Mouse (Mus musculus) ovary, postnatal 10 days (tissue): ENCODE data around the gene Mphosph9.

Source experiments
- DNase-seq: peaks from one replicate; pipeline ENCODE4 v3.0.0; 2022; ENCODE audit warnings: low spot score

The Mphosph9 gene

GRCm38 (mm10) chr5:124214516-124215145, 113.1 kb downstream of the Mphosph9 start:
- DNase-seq, result no peak

DNA sequence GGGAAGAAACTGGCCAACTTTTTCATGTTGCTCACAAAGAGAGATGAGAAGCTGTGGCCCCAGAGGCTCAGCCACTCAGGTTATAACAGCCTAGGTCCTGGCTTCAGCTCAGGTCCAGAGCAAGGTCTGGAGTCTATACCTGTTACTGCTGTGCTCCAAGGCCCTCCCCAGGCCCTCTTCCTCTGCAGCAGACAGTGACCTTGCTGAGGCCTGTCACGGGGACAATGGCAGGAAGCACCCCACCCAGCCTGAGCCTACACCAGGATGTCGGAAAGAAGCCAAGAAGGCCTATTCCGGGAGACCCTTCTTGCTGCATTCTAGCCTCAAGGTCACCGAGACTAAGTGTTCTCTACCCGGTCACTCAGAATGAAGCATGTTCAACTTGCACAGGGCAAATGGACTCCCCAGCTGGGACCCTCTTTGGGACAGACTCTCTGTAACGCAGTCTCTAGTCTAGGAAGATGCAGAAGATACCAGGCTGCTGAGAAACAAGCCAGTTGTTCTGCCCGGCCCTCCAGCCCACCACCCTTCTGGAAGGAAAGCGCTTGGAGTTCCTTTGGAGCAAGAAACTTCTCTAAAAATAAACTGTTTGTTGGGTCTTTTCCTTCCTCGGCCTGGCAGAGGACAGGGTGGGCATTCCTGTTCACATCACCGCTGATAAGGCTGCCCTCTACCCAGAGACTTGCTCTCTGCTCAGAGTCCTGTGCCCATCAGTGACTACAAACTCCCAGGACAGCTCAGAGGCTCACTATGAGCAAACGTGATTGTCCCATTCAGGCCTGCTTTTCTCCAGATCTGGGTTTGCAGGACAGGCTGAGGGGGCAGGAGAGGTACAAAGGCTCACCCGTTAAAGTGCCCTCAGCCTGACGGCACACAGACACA, 113.9 kb downstream of the Mphosph9 start:
- no peak for DNase-seq

- no peak for DNase-seq
Measured at GRCm38 (mm10) chr5:124211669-124212068, 116.1 kb downstream of the Mphosph9 start.

- no peak for DNase-seq
Measured at GRCm38 (mm10) chr5:124211234-124211633, 116.5 kb downstream of the Mphosph9 start.

DNA sequence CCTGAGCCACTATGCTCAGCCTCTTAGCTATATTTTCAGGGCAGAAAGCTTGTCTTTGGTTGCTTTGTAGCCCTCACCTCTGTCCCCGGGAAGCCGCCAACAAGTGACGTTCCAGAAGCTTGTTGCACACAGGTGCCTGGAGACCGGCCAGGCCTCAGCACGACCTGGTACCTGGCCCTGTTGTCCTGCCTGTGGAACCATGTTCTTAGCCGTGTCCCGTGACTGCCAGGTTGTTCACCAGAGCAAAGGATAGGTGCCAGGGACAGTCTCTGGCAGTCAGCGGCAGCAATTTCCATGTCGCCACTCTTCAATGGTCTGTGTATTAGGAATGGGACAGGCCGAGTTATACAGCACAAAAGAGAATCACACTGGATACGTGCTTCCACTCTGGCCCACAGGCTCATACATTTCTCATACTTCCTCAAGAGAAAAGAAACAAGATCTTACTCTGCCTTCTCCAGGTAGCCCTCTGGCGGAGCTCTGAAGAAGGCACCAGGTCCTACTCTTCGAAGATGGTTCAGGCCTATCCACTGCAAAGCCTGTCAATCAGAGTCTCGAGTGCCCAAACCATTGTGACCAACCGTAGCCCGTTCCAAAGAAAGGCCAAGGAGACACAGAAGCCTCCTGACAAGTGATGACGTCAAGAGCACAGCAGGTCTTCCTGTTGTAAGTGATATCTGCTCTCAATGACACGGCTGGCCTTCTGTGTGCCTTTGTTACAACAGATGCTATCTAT, 117.3 kb downstream of the Mphosph9 start:
- no peak for DNase-seq

GRCm38 (mm10) chr5:124209850-124210249, 117.9 kb downstream of the Mphosph9 start:
- DNase-seq, result no peak

DNA sequence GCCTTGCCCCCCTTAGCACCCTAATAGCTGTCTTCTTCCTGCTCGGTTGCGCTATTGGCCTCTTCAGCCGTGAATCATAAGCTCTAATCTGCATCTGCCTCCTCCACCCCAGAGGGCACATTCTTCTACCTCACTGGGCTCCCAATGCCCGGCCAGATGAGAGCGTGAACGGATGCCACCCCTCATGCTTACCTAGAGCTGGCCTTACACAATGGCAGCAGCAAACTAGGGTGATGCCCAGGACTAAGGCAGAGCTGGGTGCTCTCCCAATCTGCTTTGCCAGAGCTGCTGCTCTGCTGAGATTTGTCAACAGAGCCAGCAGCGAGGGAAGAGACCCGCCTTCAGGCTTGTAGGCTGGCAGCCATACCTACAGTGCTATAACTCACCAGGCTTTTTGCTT, 119.7 kb downstream of the Mphosph9 start:
- no peak for DNase-seq

GRCm38 (mm10) chr5:124206481-124207038, 121.2 kb downstream of the Mphosph9 start:
- no peak for DNase-seq

DNA sequence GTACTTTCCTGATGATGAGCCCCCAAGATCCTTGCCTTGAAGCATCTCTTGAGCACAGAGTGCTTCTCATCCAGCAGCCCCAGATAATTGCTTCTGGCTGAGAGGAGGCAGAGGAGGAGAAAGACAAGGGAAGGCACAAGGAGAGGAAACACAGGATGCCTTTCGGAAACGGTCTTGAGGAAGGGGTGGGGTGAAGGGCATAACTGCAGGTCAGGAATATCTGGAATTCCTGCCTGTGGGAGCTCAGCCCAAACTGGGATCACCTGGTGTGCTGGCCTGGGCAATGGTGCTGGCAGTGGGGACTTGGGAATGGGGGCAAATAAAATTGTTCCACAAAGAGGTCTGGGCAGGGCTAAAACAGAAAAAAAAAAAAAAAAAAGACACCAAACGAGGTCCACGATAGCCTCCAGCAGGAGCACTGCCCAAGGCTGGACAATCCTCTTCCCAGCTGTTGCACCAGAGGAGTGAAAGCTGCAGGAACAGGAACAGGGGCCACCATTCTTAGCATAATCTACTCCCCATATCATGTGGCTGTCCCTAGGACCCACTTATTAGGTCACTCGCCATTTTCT, 121.9 kb downstream of the Mphosph9 start:
- no peak for DNase-seq

DNA sequence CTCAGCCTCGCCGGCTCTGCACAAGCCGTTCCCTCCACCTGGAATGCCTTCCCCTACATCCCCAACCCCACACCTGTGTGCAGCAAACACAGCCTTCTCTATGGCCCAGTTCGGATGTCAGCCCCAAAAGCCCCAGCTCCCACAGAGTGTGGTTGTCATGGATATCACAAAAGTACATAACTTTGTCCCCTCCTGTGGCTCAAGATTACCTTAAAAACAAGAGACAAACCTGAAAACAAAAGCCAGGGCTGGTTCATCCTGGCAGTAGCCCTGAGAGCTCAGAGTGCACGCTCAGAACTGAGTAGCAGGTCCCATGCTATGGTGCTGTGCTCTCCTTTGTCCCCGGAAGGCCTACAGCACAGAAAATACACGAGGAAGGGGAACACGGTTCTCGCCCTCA, 122.6 kb downstream of the Mphosph9 start:
- DNase-seq, result no peak

GRCm38 (mm10) chr5:124204127-124204794, 123.5 kb downstream of the Mphosph9 start:
- DNase-seq, result no peak

- DNase-seq, result no peak
Measured at GRCm38 (mm10) chr5:124203251-124203650, 124.5 kb downstream of the Mphosph9 start.

DNA sequence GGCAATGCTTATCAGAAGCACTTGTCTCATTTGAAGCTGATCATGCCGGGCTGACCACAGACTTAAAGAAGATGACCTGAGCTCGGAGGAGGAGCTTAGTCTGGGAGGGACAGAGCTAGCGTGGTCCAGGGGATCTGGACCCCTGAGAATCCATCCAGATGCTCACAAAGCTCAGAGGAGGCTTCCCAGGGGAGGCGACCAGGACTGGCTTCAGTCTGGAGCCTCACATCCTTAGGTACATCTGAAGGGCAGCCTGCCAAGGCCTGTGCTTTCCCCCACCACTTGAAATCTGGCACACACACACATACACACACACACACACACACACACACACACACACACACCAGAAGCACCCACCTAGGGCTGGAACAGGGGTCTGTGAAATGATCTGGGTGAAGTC, 125.7 kb downstream of the Mphosph9 start:
- DNase-seq, result no peak

GRCm38 (mm10) chr5:124201564-124201963, 126.2 kb downstream of the Mphosph9 start:
- no peak for DNase-seq
